ENCODE assay signal across 25 mouse cellular contexts in the genomic region with DNA sequence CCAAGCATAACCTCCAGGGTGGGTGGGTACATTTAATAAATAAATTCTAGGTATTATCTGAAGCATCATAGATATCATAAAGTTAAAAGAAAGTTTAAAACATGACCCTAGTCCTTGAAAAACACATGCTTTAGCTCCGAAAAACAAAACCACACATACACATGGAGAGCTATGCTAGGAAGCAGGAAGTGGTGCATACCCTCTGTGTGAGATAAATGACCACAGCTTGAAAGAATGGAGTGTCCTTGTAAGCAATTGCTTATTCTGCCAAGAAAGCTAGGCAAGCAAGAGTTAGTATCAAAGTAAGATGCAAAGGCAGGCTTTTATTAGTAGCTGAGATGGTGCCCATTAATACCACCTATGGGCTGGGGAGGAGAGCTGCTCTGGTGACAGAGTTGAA. TPM values are rescaled to one million over a fixed set of nuclear protein-coding genes. Genes with fewer than 3 reads are reported as not detected.
DNase-seq lines count a peak whose midpoint lies in the region; ATAC-seq and TF ChIP-seq lines count a peak whose summit lies in the region.
"Had no signal": no experiment of that assay in that cellular context is flagged by ENCODE, and none has a peak within 500 bp of the region (broad histone marks: within the 10 kb centered on the region; RNA-seq: fewer than 3 reads in every experiment).

No protein-coding gene starts in this region.

- TF ChIP-seq EP300 in liver, postnatal 0 days (IDR thresholded peaks at IDR 0.05; ENCODE audit: low read depth): peak; percentile 46; the same call in 1 of the 2 replicates
- no peak for TF ChIP-seq EP300 in stomach, postnatal 0 days (optimal IDR thresholded peaks at IDR 0.05)

- no peak for ATAC-seq in liver, postnatal 0 days
- no peak for ATAC-seq in stomach, embryonic 14.5 days (ENCODE audit: insufficient number of reproducible peaks, insufficient read depth, low FRiP score, low read depth)
- ATAC-seq in stomach, postnatal 0 days (ENCODE audit: low FRiP score, low TSS enrichment): no peak
- peak; percentile 44; the same call in 1 of the 2 replicates for ATAC-seq in granulocyte monocyte progenitor cell, adult 5-6 weeks (replicated peaks; ENCODE audit: poor library complexity, severe bottlenecking)
- no peak for ATAC-seq in monocyte, adult 5-6 weeks (replicated peaks; ENCODE audit: insufficient number of reproducible peaks, low FRiP score, low TSS enrichment, poor library complexity, severe bottlenecking)
- ATAC-seq: forebrain, postnatal 0 days; intestine, embryonic 16.5 days; midbrain, embryonic 15.5 days had no signal

- no peak overlapping the region for H3K9ac ChIP-seq in liver, postnatal 0 days (replicated peaks)
- no peak overlapping the region for H3K9ac ChIP-seq in stomach, embryonic 14.5 days (replicated peaks; ENCODE audit: low read depth, low read length)
- H3K9ac ChIP-seq in stomach, postnatal 0 days (ENCODE audit: low read length): no peak overlapping the region
- H3K9ac ChIP-seq: embryonic facial prominence, embryonic 15.5 days; forebrain, postnatal 0 days; heart, embryonic 12.5 days; hindbrain, embryonic 15.5 days; limb, embryonic 15.5 days; midbrain, embryonic 15.5 days; neural tube, embryonic 15.5 days; stomach, embryonic 15.5 days had no signal

- H3K27ac ChIP-seq in liver, postnatal 0 days (ENCODE audit: low read depth): no peak overlapping the region
- H3K27ac ChIP-seq in stomach, embryonic 14.5 days (ENCODE audit: low read length): peak overlapping the region; percentile 23; the same call in 1 of the 2 replicates
- H3K27ac ChIP-seq in stomach, postnatal 0 days (replicated peaks): no peak overlapping the region
- H3K27ac ChIP-seq: embryonic facial prominence, embryonic 15.5 days; forebrain, embryonic 10.5 days; hindbrain, embryonic 15.5 days; limb, embryonic 15.5 days; macrophage; midbrain, embryonic 15.5 days; neural tube, embryonic 15.5 days; stomach, embryonic 15.5 days had no signal

- no peaks in the 10 kb centered on the region for H3K4me1 ChIP-seq in liver, postnatal 0 days (ENCODE audit: insufficient read depth)
- no peaks in the 10 kb centered on the region for H3K4me1 ChIP-seq in stomach, embryonic 14.5 days (ENCODE audit: control insufficient read depth, insufficient read depth, low read length)
- H3K4me1 ChIP-seq in stomach, postnatal 0 days (replicated peaks; ENCODE audit: control insufficient read depth, insufficient read depth): no peaks in the 10 kb centered on the region
- H3K4me1 ChIP-seq: forebrain, embryonic 10.5 days; hindbrain, embryonic 15.5 days; limb, embryonic 15.5 days; midbrain, embryonic 15.5 days; neural tube, embryonic 15.5 days; stomach, embryonic 15.5 days had no signal

- no peak for TF ChIP-seq CTCF in liver, postnatal 0 days (IDR thresholded peaks at IDR 0.05; ENCODE audit: low read depth)
- no peak for TF ChIP-seq CTCF in stomach, postnatal 0 days (IDR thresholded peaks at IDR 0.05; ENCODE audit: low read depth)

- no peaks in the 10 kb centered on the region for H3K27me3 ChIP-seq in liver, postnatal 0 days (ENCODE audit: insufficient read depth, low read length)
- no peaks in the 10 kb centered on the region for H3K27me3 ChIP-seq in stomach, embryonic 14.5 days (ENCODE audit: control insufficient read depth, insufficient read depth, low read length)
- no peaks in the 10 kb centered on the region for H3K27me3 ChIP-seq in stomach, postnatal 0 days (ENCODE audit: control insufficient read depth, insufficient read depth, low read length)
- H3K27me3 ChIP-seq: embryonic facial prominence, embryonic 15.5 days; heart, embryonic 12.5 days; hindbrain, embryonic 15.5 days; limb, embryonic 15.5 days; midbrain, embryonic 15.5 days; neural tube, embryonic 15.5 days; stomach, embryonic 15.5 days had no signal

- WGBS in liver, postnatal 0 days (ENCODE audit: insufficient replicate concordance): 26% methylated on average over 1 of the region's 1 CpGs
- 54% methylated on average over 1 of the region's 1 CpGs for WGBS in stomach, embryonic 14.5 days
- WGBS in stomach, postnatal 0 days: 58% methylated on average over 1 of the region's 1 CpGs

- no peak overlapping the region for H3K4me2 ChIP-seq in liver, postnatal 0 days (ENCODE audit: low read depth, low read length)
- no peak overlapping the region for H3K4me2 ChIP-seq in stomach, embryonic 14.5 days (replicated peaks; ENCODE audit: low read depth, low read length)
- H3K4me2 ChIP-seq in stomach, postnatal 0 days (replicated peaks; ENCODE audit: low read depth): no peak overlapping the region
- H3K4me2 ChIP-seq: embryonic facial prominence, embryonic 15.5 days; heart, embryonic 12.5 days; hindbrain, embryonic 15.5 days; limb, embryonic 15.5 days; midbrain, embryonic 15.5 days; neural tube, embryonic 15.5 days; stomach, embryonic 15.5 days had no signal

- H3K36me3 ChIP-seq in liver, postnatal 0 days (replicated peaks; ENCODE audit: insufficient read depth, low read length): no peaks in the 10 kb centered on the region
- H3K36me3 ChIP-seq in stomach, embryonic 14.5 days (ENCODE audit: control insufficient read depth, insufficient read depth, low read length): no peaks in the 10 kb centered on the region
- H3K36me3 ChIP-seq in stomach, postnatal 0 days (ENCODE audit: control insufficient read depth, insufficient read depth, low read length): no peaks in the 10 kb centered on the region
- H3K36me3 ChIP-seq: embryonic facial prominence, embryonic 15.5 days; forebrain, embryonic 10.5 days; G1E; heart, embryonic 12.5 days; hindbrain, embryonic 15.5 days; limb, embryonic 15.5 days; midbrain, embryonic 15.5 days; neural tube, embryonic 15.5 days; stomach, embryonic 15.5 days had no signal

- no peaks in the 10 kb centered on the region for H3K9me3 ChIP-seq in liver, postnatal 0 days (ENCODE audit: low read length)
- no peaks in the 10 kb centered on the region for H3K9me3 ChIP-seq in stomach, embryonic 14.5 days (ENCODE audit: control insufficient read depth, low read depth, low read length)
- H3K9me3 ChIP-seq in stomach, postnatal 0 days (ENCODE audit: control insufficient read depth, low read length): no peaks in the 10 kb centered on the region
- H3K9me3 ChIP-seq: embryonic facial prominence, embryonic 15.5 days; forebrain, embryonic 10.5 days; G1E; heart, embryonic 12.5 days; hindbrain, embryonic 15.5 days; limb, embryonic 15.5 days; midbrain, embryonic 15.5 days; neural tube, embryonic 15.5 days; stomach, embryonic 15.5 days had no signal

- DNase-seq in liver, postnatal 0 days: no peak
- no peak for DNase-seq in liver
- no peak for DNase-seq in stomach, postnatal 0 days (ENCODE audit: low spot score)
- DNase-seq in cerebellum, postnatal 10 days: no peak
- DNase-seq: adrenal gland, postnatal 25 days; cerebellum, adult 11 months; cerebellum, postnatal 25 days; forebrain, postnatal 0 days; gastrocnemius, postnatal 36 days; kidney, postnatal 10 days; right cerebral cortex, postnatal 14 days had no signal

- H3K4me3 ChIP-seq in liver, postnatal 0 days (ENCODE audit: low read depth, low read length): no peak overlapping the region
- H3K4me3 ChIP-seq in stomach, embryonic 14.5 days (ENCODE audit: low read depth, low read length): no peak overlapping the region
- no peak overlapping the region for H3K4me3 ChIP-seq in stomach, postnatal 0 days (ENCODE audit: low read depth, low read length)
- H3K4me3 ChIP-seq: embryonic facial prominence, embryonic 15.5 days; forebrain, embryonic 10.5 days; heart, embryonic 12.5 days; hindbrain, embryonic 15.5 days; limb, embryonic 15.5 days; midbrain, embryonic 15.5 days; neural tube, embryonic 15.5 days; stomach, embryonic 15.5 days had no signal

RNA-seq across cellular contexts. Expression of gene C1qtnf7, which starts 6.4 kb away (rescaled TPM):
- 1.7 and 1.8 TPM in 2 replicates for polyA plus RNA-seq in liver, postnatal 0 days (2015; fragmentation: Nextera tagmentation; extraction: Ambion mirVana)
- polyA plus RNA-seq in stomach, embryonic 14.5 days (2014; fragmentation: Nextera tagmentation; extraction: Ambion mirVana): 17.3 and 20.0 TPM in 2 replicates
- 15.4 and 20.4 TPM in 2 replicates for polyA plus RNA-seq in stomach, postnatal 0 days (2015; fragmentation: Nextera tagmentation; extraction: Ambion mirVana)
- not detected in 2 replicates for total RNA-seq in granulocyte monocyte progenitor cell, adult 5-6 weeks (2014; fragmentation: Nextera tagmentation)
- total RNA-seq in granulocyte monocyte progenitor cell, adult 5-6 weeks (2017): not detected in 2 replicates
- total RNA-seq in monocyte, adult 5-6 weeks (2017): not detected in 3 replicates
- polyA plus RNA-seq: G1E, macrophage had no signal
